Mouse (Mus musculus): ENCODE measurements around the gene Gm11437. TPM values are rescaled to one million over a fixed set of nuclear protein-coding genes. Genes with fewer than 3 reads are reported as not detected.

Gene Gm11437
- polyA plus RNA-seq, 1 experiment from 2014 or later = not detected

DNA sequence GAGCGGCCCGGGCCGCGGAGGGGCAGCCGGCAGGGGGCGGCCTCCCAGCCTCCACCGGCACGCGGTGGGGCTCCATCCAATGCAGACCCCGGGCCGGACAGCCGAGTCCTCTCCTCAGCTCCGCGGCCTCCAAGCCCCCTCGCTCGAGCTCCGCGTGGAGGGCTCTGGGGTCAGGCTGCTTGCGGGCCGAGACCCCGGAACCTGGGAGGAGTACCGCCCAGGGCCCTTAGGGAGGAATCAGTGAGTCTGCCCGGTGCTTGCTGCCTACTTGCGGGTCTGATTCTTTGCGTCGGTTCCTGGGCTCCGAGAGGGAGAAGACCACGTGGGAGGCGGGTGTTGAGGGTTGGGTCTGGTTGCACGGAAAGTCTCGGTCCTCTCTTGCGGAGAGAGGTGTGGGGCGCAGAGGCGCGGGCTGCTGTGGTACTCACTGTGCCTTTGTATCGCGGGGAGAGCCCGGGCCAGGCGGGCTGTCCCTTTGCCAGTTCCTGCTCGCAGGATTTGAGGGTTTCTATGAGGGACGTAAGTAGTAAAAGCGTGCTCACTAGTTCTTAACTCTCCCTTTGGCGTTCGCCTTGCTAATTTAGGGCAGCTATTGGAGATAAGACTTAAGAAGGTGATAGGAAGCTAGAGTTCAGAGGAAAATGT lies 12.8 kb upstream of the Gm11437 start:
- Histone ChIP-seq H3K4me1 (ENCODE audit: insufficient read depth, low read length) (peaks cover 16% of the 10 kb centered on the region), H3K9me3 (ENCODE audit: low read length) (no peaks in the 10 kb centered on the region), H3K4me3 (ENCODE audit: low read length) (peak overlapping the region; percentile 87), H3K36me3 (ENCODE audit: insufficient read depth, low read length) (no peaks in the 10 kb centered on the region), H3K4me2 (replicated peaks; ENCODE audit: low read depth, low read length) (peak overlapping the region; percentile 87), H3K27ac (ENCODE audit: low read length) (peak overlapping the region; percentile 94), H3K27me3 (ENCODE audit: insufficient read depth, low read length) (no peaks in the 10 kb centered on the region), H3K9ac (replicated peaks; ENCODE audit: low read length) (peak overlapping the region; percentile 83)
- ATAC-seq (ENCODE audit: low FRiP score, low TSS enrichment) = peak; percentile 40
- under 1% methylated on average over 44 of the region's 44 CpGs for WGBS

- WGBS = under 1% methylated on average over 51 of the region's 85 CpGs
- Histone ChIP-seq H3K27ac (ENCODE audit: low read length) (peak overlapping the region; percentile 94), H3K4me2 (replicated peaks; ENCODE audit: low read depth, low read length) (peak overlapping the region; percentile 87), H3K4me3 (ENCODE audit: low read length) (peak overlapping the region; percentile 87), H3K9ac (replicated peaks; ENCODE audit: low read length) (peak overlapping the region; percentile 83), H3K27me3 (ENCODE audit: insufficient read depth, low read length) (no peaks in the 10 kb centered on the region), H3K36me3 (ENCODE audit: insufficient read depth, low read length) (no peaks in the 10 kb centered on the region), H3K4me1 (ENCODE audit: insufficient read depth, low read length) (peaks cover 16% of the 10 kb centered on the region), H3K9me3 (ENCODE audit: low read length) (no peaks in the 10 kb centered on the region)
- ATAC-seq (ENCODE audit: low FRiP score, low TSS enrichment) = peak; percentile 99
Measured at GRCm38 (mm10) chr11:84179226-84179953, 12.1 kb upstream of the Gm11437 start.

DNA sequence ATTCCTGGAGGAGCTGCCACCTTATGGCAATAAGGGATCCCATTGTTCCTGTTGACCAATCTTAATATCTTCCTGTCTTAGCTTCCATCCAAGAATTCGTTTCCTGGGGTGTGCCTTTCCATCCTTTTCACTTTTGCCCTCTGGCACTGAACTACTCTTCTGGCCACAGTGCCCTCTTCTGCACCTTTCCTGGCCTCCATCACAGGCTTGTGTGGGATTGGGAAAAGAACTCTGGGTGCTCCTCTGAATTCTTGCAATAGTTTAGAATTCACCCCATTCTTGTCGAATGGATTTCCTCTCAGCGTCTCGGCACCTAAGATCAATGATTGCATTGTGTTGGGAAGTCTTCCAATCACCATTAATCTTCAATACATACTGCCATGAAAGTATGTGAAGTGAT lies 11.3 kb upstream of the Gm11437 start:
- Histone ChIP-seq H3K27me3 (ENCODE audit: insufficient read depth, low read length) (no peaks in the 10 kb centered on the region), H3K36me3 (ENCODE audit: insufficient read depth, low read length) (no peaks in the 10 kb centered on the region), H3K4me1 (ENCODE audit: insufficient read depth, low read length) (peaks cover 16% of the 10 kb centered on the region), H3K4me3 (ENCODE audit: low read length) (peak overlapping the region; percentile 87), H3K4me2 (replicated peaks; ENCODE audit: low read depth, low read length) (peak overlapping the region; percentile 87), H3K27ac (ENCODE audit: low read length) (no peak overlapping the region; the same call in 1 of the 2 replicates), H3K9me3 (ENCODE audit: low read length) (no peaks in the 10 kb centered on the region), H3K9ac (replicated peaks; ENCODE audit: low read length) (no peak overlapping the region)
- 34% methylated on average over 4 of the region's 4 CpGs for WGBS
- no peak for ATAC-seq (ENCODE audit: low FRiP score, low TSS enrichment)

- no peaks in the 10 kb centered on the region for H3K36me3 ChIP-seq (ENCODE audit: insufficient read depth, low read length)
- ATAC-seq (ENCODE audit: low FRiP score, low TSS enrichment) = no peak
- 76% methylated on average over 11 of the region's 11 CpGs for WGBS
Measured at GRCm38 (mm10) chr11:84172539-84173435, 5.5 kb upstream of the Gm11437 start.

DNA sequence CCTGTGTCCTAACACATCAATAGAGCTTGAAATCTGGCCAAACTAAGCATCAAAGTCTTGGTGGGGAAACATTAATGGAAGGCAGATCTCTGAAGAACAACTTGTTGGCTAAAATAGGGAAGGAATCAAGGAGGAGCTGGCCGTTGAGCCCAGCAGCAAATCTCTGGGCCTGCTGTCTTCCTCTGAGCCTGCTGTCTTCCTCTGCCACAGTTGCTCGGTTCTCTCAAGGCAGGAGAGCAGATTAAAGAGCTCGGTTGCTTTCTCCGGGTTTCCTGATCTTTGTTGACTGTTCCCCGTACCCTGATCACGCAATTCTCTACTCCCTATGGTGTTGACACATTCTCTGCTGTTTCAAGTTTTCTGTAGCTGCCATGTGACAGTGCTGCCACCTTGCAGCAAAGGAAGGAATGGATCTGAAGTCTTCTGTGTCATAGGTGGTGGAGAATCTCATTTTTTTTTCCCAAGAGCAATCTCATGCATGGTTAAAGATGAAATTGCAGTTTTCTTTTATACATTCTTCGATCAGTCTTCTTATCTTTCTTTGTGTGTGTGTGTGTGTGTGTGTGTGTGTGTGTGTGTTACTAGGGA lies 1.5 kb upstream of the Gm11437 start:
- Histone ChIP-seq H3K36me3 (ENCODE audit: insufficient read depth, low read length) (no peaks in the 10 kb centered on the region), H3K27me3 (ENCODE audit: insufficient read depth, low read length) (no peaks in the 10 kb centered on the region), H3K9ac (replicated peaks; ENCODE audit: low read length) (no peak overlapping the region), H3K4me1 (ENCODE audit: insufficient read depth, low read length) (no peaks in the 10 kb centered on the region), H3K4me2 (replicated peaks; ENCODE audit: low read depth, low read length) (no peak overlapping the region), H3K4me3 (ENCODE audit: low read length) (no peak overlapping the region), H3K9me3 (ENCODE audit: low read length) (no peaks in the 10 kb centered on the region), H3K27ac (ENCODE audit: low read length) (no peak overlapping the region)
- 25% methylated on average over 7 of the region's 7 CpGs for WGBS
- no peak for ATAC-seq (ENCODE audit: low FRiP score, low TSS enrichment)

More at GRCm38 (mm10) chr11:84172539-84173435, 5.5 kb upstream of the Gm11437 start:
- H3K27me3 ChIP-seq (ENCODE audit: insufficient read depth, low read length) = no peaks in the 10 kb centered on the region
- no peak overlapping the region for H3K4me3 ChIP-seq (ENCODE audit: low read length)
- no peaks in the 10 kb centered on the region for H3K9me3 ChIP-seq (ENCODE audit: low read length)
- no peak overlapping the region for H3K9ac ChIP-seq (replicated peaks; ENCODE audit: low read length)
- no peak overlapping the region for H3K4me2 ChIP-seq (replicated peaks; ENCODE audit: low read depth, low read length)
- H3K27ac ChIP-seq (ENCODE audit: low read length) = no peak overlapping the region
- no peaks in the 10 kb centered on the region for H3K4me1 ChIP-seq (ENCODE audit: insufficient read depth, low read length)

- no peaks in the 10 kb centered on the region for H3K27me3 ChIP-seq (ENCODE audit: insufficient read depth, low read length)
- H3K4me3 ChIP-seq (ENCODE audit: low read length) = no peak overlapping the region
- no peak overlapping the region for H3K27ac ChIP-seq (ENCODE audit: low read length)
- 59% methylated on average over 4 of the region's 4 CpGs for WGBS
- H3K4me1 ChIP-seq (ENCODE audit: insufficient read depth, low read length) = no peaks in the 10 kb centered on the region
- no peak for ATAC-seq (ENCODE audit: low FRiP score, low TSS enrichment)
- no peak overlapping the region for H3K9ac ChIP-seq (replicated peaks; ENCODE audit: low read length)
- H3K4me2 ChIP-seq (replicated peaks; ENCODE audit: low read depth, low read length) = no peak overlapping the region
- no peaks in the 10 kb centered on the region for H3K9me3 ChIP-seq (ENCODE audit: low read length)
- no peaks in the 10 kb centered on the region for H3K36me3 ChIP-seq (ENCODE audit: insufficient read depth, low read length)
Measured at GRCm38 (mm10) chr11:84164561-84164960, 2.7 kb downstream of the Gm11437 start.

GRCm38 (mm10) chr11:84164123-84164522 lies 3.2 kb downstream of the Gm11437 start:
- H3K4me2 ChIP-seq (replicated peaks; ENCODE audit: low read depth, low read length) = no peak overlapping the region

GRCm38 (mm10) chr11:84156535-84157262 lies 10.6 kb downstream of the Gm11437 start:
- H3K27me3 ChIP-seq (ENCODE audit: insufficient read depth, low read length) = no peaks in the 10 kb centered on the region
- no peak overlapping the region for H3K4me3 ChIP-seq (ENCODE audit: low read length)
- no peak for ATAC-seq (ENCODE audit: low FRiP score, low TSS enrichment)
- no peak overlapping the region for H3K9ac ChIP-seq (replicated peaks; ENCODE audit: low read length)
- 87% methylated on average over 4 of the region's 4 CpGs for WGBS
- no peak overlapping the region for H3K27ac ChIP-seq (ENCODE audit: low read length)
- H3K36me3 ChIP-seq (ENCODE audit: insufficient read depth, low read length) = no peaks in the 10 kb centered on the region
- no peaks in the 10 kb centered on the region for H3K4me1 ChIP-seq (ENCODE audit: insufficient read depth, low read length)
- no peaks in the 10 kb centered on the region for H3K9me3 ChIP-seq (ENCODE audit: low read length)
- no peak overlapping the region for H3K4me2 ChIP-seq (replicated peaks; ENCODE audit: low read depth, low read length)

More at GRCm38 (mm10) chr11:84164123-84164522, 3.2 kb downstream of the Gm11437 start:
- ATAC-seq (ENCODE audit: low FRiP score, low TSS enrichment) = no peak
- Histone ChIP-seq H3K9me3 (ENCODE audit: low read length) (no peaks in the 10 kb centered on the region), H3K27ac (ENCODE audit: low read length) (no peak overlapping the region), H3K4me3 (ENCODE audit: low read length) (no peak overlapping the region), H3K27me3 (ENCODE audit: insufficient read depth, low read length) (no peaks in the 10 kb centered on the region), H3K36me3 (ENCODE audit: insufficient read depth, low read length) (no peaks in the 10 kb centered on the region), H3K4me1 (ENCODE audit: insufficient read depth, low read length) (no peaks in the 10 kb centered on the region), H3K9ac (replicated peaks; ENCODE audit: low read length) (no peak overlapping the region)
- WGBS = 83% methylated on average over 6 of the region's 6 CpGs

GRCm38 (mm10) chr11:84150884-84151283 lies 16.4 kb downstream of the Gm11437 start:
- Histone ChIP-seq H3K4me3 (ENCODE audit: low read length) (no peak overlapping the region), H3K27ac (ENCODE audit: low read length) (no peak overlapping the region), H3K9me3 (ENCODE audit: low read length) (no peaks in the 10 kb centered on the region), H3K4me1 (ENCODE audit: insufficient read depth, low read length) (no peaks in the 10 kb centered on the region), H3K27me3 (ENCODE audit: insufficient read depth, low read length) (no peaks in the 10 kb centered on the region), H3K36me3 (ENCODE audit: insufficient read depth, low read length) (no peaks in the 10 kb centered on the region), H3K9ac (replicated peaks; ENCODE audit: low read length) (no peak overlapping the region), H3K4me2 (replicated peaks; ENCODE audit: low read depth, low read length) (no peak overlapping the region)
- 69% methylated on average over 2 of the region's 2 CpGs for WGBS
- ATAC-seq (ENCODE audit: low FRiP score, low TSS enrichment) = no peak

All from kidney, embryonic 16.5 days (tissue).